Mouse (Mus musculus): Measurements from ENCODE around the gene Cd247. TPM values are rescaled to one million over a fixed set of nuclear protein-coding genes. Genes with fewer than 3 reads are reported as not detected.
A peak's percentile ranks its signal among the peaks of the same experiment; 100 is the strongest.
"Not testable (repeated sequence)": the region's sequence is repeated elsewhere in the genome, so short reads cannot be mapped to it uniquely, and the experiment has no call there.

Gene Cd247
- polyA plus RNA-seq, 1 experiment from 2014 or later, result 0.88 TPM

- WGBS, result 74% methylated on average over 2 of the region's 2 CpGs
- not testable (repeated sequence) for H3K4me3 ChIP-seq (ENCODE audit: low read length); H3K36me3 ChIP-seq (ENCODE audit: control insufficient read depth, insufficient read depth, low read length); H3K4me2 ChIP-seq (replicated peaks; ENCODE audit: low read depth, low read length); H3K4me1 ChIP-seq (ENCODE audit: control insufficient read depth, insufficient read depth, low read length); ATAC-seq (ENCODE audit: low FRiP score, low TSS enrichment); H3K27ac ChIP-seq (ENCODE audit: low read depth, low read length); H3K9ac ChIP-seq (ENCODE audit: low read depth, low read length); H3K9me3 ChIP-seq (ENCODE audit: control insufficient read depth, low read length)
- peaks cover 11% of the 10 kb centered on the region for H3K27me3 ChIP-seq (ENCODE audit: control insufficient read depth, insufficient read depth, low read length)
Measured at GRCm38 (mm10) chr1:165762498-165762897, 26.0 kb upstream of the Cd247 start.

GRCm38 (mm10) chr1:165762914-165763634 is 25.4 kb upstream of the Cd247 start:
- Histone ChIP-seq H3K4me3 (ENCODE audit: low read length) (peak overlapping the region; percentile 53), H3K9ac (ENCODE audit: low read depth, low read length) (no peak overlapping the region), H3K36me3 (ENCODE audit: control insufficient read depth, insufficient read depth, low read length) (no peaks in the 10 kb centered on the region), H3K27me3 (ENCODE audit: control insufficient read depth, insufficient read depth, low read length) (peaks cover 10% of the 10 kb centered on the region), H3K4me2 (replicated peaks; ENCODE audit: low read depth, low read length) (peak overlapping the region; percentile 74), H3K9me3 (ENCODE audit: control insufficient read depth, low read length) (no peaks in the 10 kb centered on the region), H3K27ac (ENCODE audit: low read depth, low read length) (no peak overlapping the region), H3K4me1 (ENCODE audit: control insufficient read depth, insufficient read depth, low read length) (peaks cover 4% of the 10 kb centered on the region; the same call in 1 of the 2 replicates)
- 28% methylated on average over 14 of the region's 14 CpGs for WGBS
- ATAC-seq (ENCODE audit: low FRiP score, low TSS enrichment), result peak; percentile 45; the same call in 1 of the 2 replicates

- Histone ChIP-seq H3K36me3 (ENCODE audit: control insufficient read depth, insufficient read depth, low read length) (no peaks in the 10 kb centered on the region), H3K27me3 (ENCODE audit: control insufficient read depth, insufficient read depth, low read length) (peaks cover 10% of the 10 kb centered on the region), H3K4me2 (replicated peaks; ENCODE audit: low read depth, low read length) (peak within 1 kb of the TSS; percentile 74), H3K9me3 (ENCODE audit: control insufficient read depth, low read length) (no peaks in the 10 kb centered on the region), H3K27ac (ENCODE audit: low read depth, low read length) (no peak within 1 kb of the TSS), H3K9ac (ENCODE audit: low read depth, low read length) (peak within 1 kb of the TSS; percentile 58), H3K4me1 (ENCODE audit: control insufficient read depth, insufficient read depth, low read length) (peaks cover 4% of the 10 kb centered on the region; the same call in 1 of the 2 replicates), H3K4me3 (ENCODE audit: low read length) (peak within 1 kb of the TSS; percentile 53)
- ATAC-seq (ENCODE audit: low FRiP score, low TSS enrichment), result peak; percentile 98
- under 1% methylated on average over 57 of the region's 57 CpGs for WGBS
Measured at GRCm38 (mm10) chr1:165763635-165764372, 24.7 kb upstream of the Cd247 start, which contains the start of gene Creg1. Gene Creg1 (plus strand): TSS chr1:165763746.

GRCm38 (mm10) chr1:165764571-165764970 is 23.9 kb upstream of the Cd247 start:
- no peak for ATAC-seq (ENCODE audit: low FRiP score, low TSS enrichment)
- Histone ChIP-seq H3K4me1 (ENCODE audit: control insufficient read depth, insufficient read depth, low read length) (peaks cover 4% of the 10 kb centered on the region; the same call in 1 of the 2 replicates), H3K9ac (ENCODE audit: low read depth, low read length) (peak overlapping the region; percentile 58; the same call in 1 of the 2 replicates), H3K4me3 (ENCODE audit: low read length) (peak overlapping the region; percentile 53), H3K4me2 (replicated peaks; ENCODE audit: low read depth, low read length) (peak overlapping the region; percentile 74), H3K27me3 (ENCODE audit: control insufficient read depth, insufficient read depth, low read length) (peaks cover 10% of the 10 kb centered on the region), H3K27ac (ENCODE audit: low read depth, low read length) (no peak overlapping the region), H3K36me3 (ENCODE audit: control insufficient read depth, insufficient read depth, low read length) (no peaks in the 10 kb centered on the region), H3K9me3 (ENCODE audit: control insufficient read depth, low read length) (no peaks in the 10 kb centered on the region)
- WGBS, result 51% methylated on average over 9 of the region's 9 CpGs

GRCm38 (mm10) chr1:165765041-165765440 is 23.4 kb upstream of the Cd247 start:
- peaks cover 4% of the 10 kb centered on the region; the same call in 1 of the 2 replicates for H3K4me1 ChIP-seq (ENCODE audit: control insufficient read depth, insufficient read depth, low read length)
- H3K36me3 ChIP-seq (ENCODE audit: control insufficient read depth, insufficient read depth, low read length), result no peaks in the 10 kb centered on the region
- no peak overlapping the region; the same call in 1 of the 2 replicates for H3K4me3 ChIP-seq (ENCODE audit: low read length)
- ATAC-seq (ENCODE audit: low FRiP score, low TSS enrichment), result no peak
- 82% methylated on average over 11 of the region's 11 CpGs for WGBS
- H3K9ac ChIP-seq (ENCODE audit: low read depth, low read length), result no peak overlapping the region
- no peak overlapping the region for H3K4me2 ChIP-seq (replicated peaks; ENCODE audit: low read depth, low read length)
- H3K9me3 ChIP-seq (ENCODE audit: control insufficient read depth, low read length), result no peaks in the 10 kb centered on the region
- H3K27ac ChIP-seq (ENCODE audit: low read depth, low read length), result no peak overlapping the region
- H3K27me3 ChIP-seq (ENCODE audit: control insufficient read depth, insufficient read depth, low read length), result peaks cover 10% of the 10 kb centered on the region

- H3K27me3 ChIP-seq (ENCODE audit: control insufficient read depth, insufficient read depth, low read length), result peaks cover 10% of the 10 kb centered on the region
- ATAC-seq (ENCODE audit: low FRiP score, low TSS enrichment), result no peak
- H3K27ac ChIP-seq (ENCODE audit: low read depth, low read length), result no peak overlapping the region
- H3K4me1 ChIP-seq (ENCODE audit: control insufficient read depth, insufficient read depth, low read length), result peaks cover 4% of the 10 kb centered on the region; the same call in 1 of the 2 replicates
- H3K9ac ChIP-seq (ENCODE audit: low read depth, low read length), result no peak overlapping the region
- peaks cover 2% of the 10 kb centered on the region; the same call in 1 of the 2 replicates for H3K36me3 ChIP-seq (ENCODE audit: control insufficient read depth, insufficient read depth, low read length)
- H3K4me3 ChIP-seq (ENCODE audit: low read length), result no peak overlapping the region
- H3K9me3 ChIP-seq (ENCODE audit: control insufficient read depth, low read length), result no peaks in the 10 kb centered on the region
- H3K4me2 ChIP-seq (replicated peaks; ENCODE audit: low read depth, low read length), result no peak overlapping the region; the same call in 1 of the 2 replicates
- 63% methylated on average over 17 of the region's 17 CpGs for WGBS
Measured at GRCm38 (mm10) chr1:165765651-165766294, 22.7 kb upstream of the Cd247 start.

GRCm38 (mm10) chr1:165766295-165766890 is 22.1 kb upstream of the Cd247 start:
- no peak for ATAC-seq (ENCODE audit: low FRiP score, low TSS enrichment)
- 87% methylated on average over 7 of the region's 7 CpGs for WGBS

GRCm38 (mm10) chr1:165768894-165769512 is 19.5 kb upstream of the Cd247 start:
- Histone ChIP-seq H3K36me3 (ENCODE audit: control insufficient read depth, insufficient read depth, low read length) (peaks cover 3% of the 10 kb centered on the region; the same call in 1 of the 2 replicates), H3K4me2 (replicated peaks; ENCODE audit: low read depth, low read length) (no peak overlapping the region), H3K4me1 (ENCODE audit: control insufficient read depth, insufficient read depth, low read length) (peaks cover 4% of the 10 kb centered on the region; the same call in 1 of the 2 replicates), H3K9me3 (ENCODE audit: control insufficient read depth, low read length) (no peaks in the 10 kb centered on the region), H3K27ac (ENCODE audit: low read depth, low read length) (no peak overlapping the region), H3K9ac (ENCODE audit: low read depth, low read length) (no peak overlapping the region), H3K4me3 (ENCODE audit: low read length) (no peak overlapping the region), H3K27me3 (ENCODE audit: control insufficient read depth, insufficient read depth, low read length) (0 out of 2 replicates have a peak, but pooled peaks cover 7% of the 10 kb centered on the region)
- 76% methylated on average over 9 of the region's 9 CpGs for WGBS
- ATAC-seq (ENCODE audit: low FRiP score, low TSS enrichment), result no peak

More at GRCm38 (mm10) chr1:165766295-165766890, 22.1 kb upstream of the Cd247 start:
- Histone ChIP-seq H3K9ac (ENCODE audit: low read depth, low read length) (no peak overlapping the region), H3K27me3 (ENCODE audit: control insufficient read depth, insufficient read depth, low read length) (peaks cover 10% of the 10 kb centered on the region; the same call in 1 of the 2 replicates), H3K4me2 (replicated peaks; ENCODE audit: low read depth, low read length) (no peak overlapping the region), H3K27ac (ENCODE audit: low read depth, low read length) (no peak overlapping the region), H3K9me3 (ENCODE audit: control insufficient read depth, low read length) (no peaks in the 10 kb centered on the region), H3K4me1 (ENCODE audit: control insufficient read depth, insufficient read depth, low read length) (peaks cover 4% of the 10 kb centered on the region; the same call in 1 of the 2 replicates), H3K36me3 (ENCODE audit: control insufficient read depth, insufficient read depth, low read length) (peaks cover 3% of the 10 kb centered on the region; the same call in 1 of the 2 replicates), H3K4me3 (ENCODE audit: low read length) (no peak overlapping the region)
